ENCODE assay signal across 8 mouse cellular contexts in genomic region chrX:167381583-167382046, GRCm38 (mm10). TPM values are rescaled to one million over a fixed set of nuclear protein-coding genes. Genes with fewer than 3 reads are reported as not detected.
DNase-seq lines count a peak whose midpoint lies in the region; ATAC-seq lines count a peak whose summit lies in the region.

No protein-coding gene starts in this region.

- H3K4me1 ChIP-seq in intestine, embryonic 16.5 days (ENCODE audit: control insufficient read depth, insufficient read depth, low read length) = no peaks in the 10 kb centered on the region
- H3K4me1 ChIP-seq in liver, embryonic 16.5 days (ENCODE audit: control insufficient read depth, low read depth, low read length) = no peaks in the 10 kb centered on the region

- H3K27ac ChIP-seq in intestine, embryonic 16.5 days (ENCODE audit: low read length) = no peak overlapping the region
- no peak overlapping the region for H3K27ac ChIP-seq in liver, embryonic 16.5 days (ENCODE audit: low read length)

- H3K36me3 ChIP-seq in intestine, embryonic 16.5 days (ENCODE audit: control insufficient read depth, insufficient read depth, low read length) = no peaks in the 10 kb centered on the region
- no peaks in the 10 kb centered on the region for H3K36me3 ChIP-seq in liver, embryonic 16.5 days (ENCODE audit: control insufficient read depth, insufficient read depth)

- H3K9ac ChIP-seq in intestine, embryonic 16.5 days (ENCODE audit: low read depth, low read length) = peak overlapping the region; percentile 77
- H3K9ac ChIP-seq in liver, embryonic 16.5 days (ENCODE audit: low read depth, low read length) = peak overlapping the region; percentile 56

- no peak; the same call in 1 of the 2 replicates for ATAC-seq in intestine, embryonic 16.5 days
- no peak for ATAC-seq in liver, embryonic 16.5 days (ENCODE audit: low read depth)

- peak overlapping the region; percentile 64 for H3K4me3 ChIP-seq in intestine, embryonic 16.5 days (ENCODE audit: low read length)
- peak overlapping the region; percentile 65 for H3K4me3 ChIP-seq in liver, embryonic 16.5 days (ENCODE audit: low read depth, low read length)

- H3K9me3 ChIP-seq in intestine, embryonic 16.5 days (ENCODE audit: control insufficient read depth, low read length) = no peaks in the 10 kb centered on the region
- no peaks in the 10 kb centered on the region for H3K9me3 ChIP-seq in liver, embryonic 16.5 days (replicated peaks; ENCODE audit: control insufficient read depth, low read length)

- peak overlapping the region; percentile 71 for H3K4me2 ChIP-seq in intestine, embryonic 16.5 days (ENCODE audit: low read depth, low read length)
- peak overlapping the region; percentile 66 for H3K4me2 ChIP-seq in liver, embryonic 16.5 days (ENCODE audit: low read depth, low read length)

- DNase-seq in adrenal gland, postnatal 10 days = peak; percentile 25
- no peak for DNase-seq in adrenal gland, adult 8-10 months
- DNase-seq in urinary bladder, postnatal 14 days (ENCODE audit: low spot score) = peak; percentile 2
- no peak for DNase-seq in urinary bladder, postnatal 4 days (ENCODE audit: low spot score in 2 of 2)
- DNase-seq in retina, postnatal 1 day = peak; percentile 38
- no peak for DNase-seq in ovary, adult 18-20 months (ENCODE audit: low spot score)

- 0 out of 2 replicates have a peak, but pooled peaks cover 5% of the 10 kb centered on the region for H3K27me3 ChIP-seq in intestine, embryonic 16.5 days (replicated peaks; ENCODE audit: control insufficient read depth, insufficient read depth, low read length)
- H3K27me3 ChIP-seq in liver, embryonic 16.5 days (ENCODE audit: control insufficient read depth, insufficient read depth, low read depth, low read length) = no peaks in the 10 kb centered on the region

- WGBS in intestine, embryonic 16.5 days = 17% methylated on average over 18 of the region's 18 CpGs
- WGBS in liver, embryonic 16.5 days (ENCODE audit: insufficient replicate concordance) = 24% methylated on average over 18 of the region's 18 CpGs

RNA-seq across cellular contexts. Expression of gene Prps2, which starts 0.9 kb away (rescaled TPM):
- 10 to 100 TPM; 19.3 to 22.5 TPM for total RNA-seq in adrenal gland, postnatal 10 days (2021)
- total RNA-seq in adrenal gland, adult 8-10 months (2022) = 10 to 100 TPM; 25.9 to 30.3 (median 27.6) TPM
- 28.0 and 32.0 TPM in 2 replicates for polyA plus RNA-seq in intestine, embryonic 16.5 days (2015; fragmentation: Nextera tagmentation; extraction: Ambion mirVana)
- polyA plus RNA-seq in liver, embryonic 16.5 days (2015; fragmentation: Nextera tagmentation; extraction: Ambion mirVana) = 6.1 TPM in 2 replicates

RNA-seq across cellular contexts. Expression of gene Tlr7, which starts 51.3 kb away (rescaled TPM):
- 1 to 10 TPM; 2.2 to 2.6 TPM for total RNA-seq in adrenal gland, postnatal 10 days (2021)
- 1 to 10 TPM; 1.8 to 7.9 (median 3.7) TPM for total RNA-seq in adrenal gland, adult 8-10 months (2022)
- polyA plus RNA-seq in intestine, embryonic 16.5 days (2015; fragmentation: Nextera tagmentation; extraction: Ambion mirVana) = 0.54 and 0.57 TPM in 2 replicates
- polyA plus RNA-seq in liver, embryonic 16.5 days (2015; fragmentation: Nextera tagmentation; extraction: Ambion mirVana) = 1.2 and 1.5 TPM in 2 replicates

Comparison
In these comparisons a context has a peak if more than half of its experiments do, and no peak if none do; other contexts are left out.
1. DNase-seq: peak in adrenal gland, postnatal 10 days (single experiment), urinary bladder, postnatal 14 days (single experiment) and retina, postnatal 1 day (single experiment); none in adrenal gland, adult 8-10 months (single experiment), urinary bladder, postnatal 4 days (0 of 2) and ovary, adult 18-20 months (single experiment).